Mouse (Mus musculus): ENCODE measurements around the gene Tcn2. TPM values are rescaled to one million over a fixed set of nuclear protein-coding genes. Genes with fewer than 3 reads are reported as not detected.
"Not testable (repeated sequence)": the region's sequence is repeated elsewhere in the genome, so short reads cannot be mapped to it uniquely, and the experiment has no call there.

Gene Tcn2
- polyA plus RNA-seq, 1 experiment from 2014 or later = 95.3 TPM

- peaks cover 4% of the 10 kb centered on the region; the same call in 1 of the 2 replicates for H3K36me3 ChIP-seq (ENCODE audit: control insufficient read depth, insufficient read depth, low read length)
- H3K27me3 ChIP-seq (replicated peaks; ENCODE audit: control insufficient read depth, insufficient read depth, low read length) = no peaks in the 10 kb centered on the region
- H3K27ac ChIP-seq (ENCODE audit: low read length) = peak within 1 kb of the TSS; percentile 61
- peak within 1 kb of the TSS; percentile 87 for H3K4me3 ChIP-seq (ENCODE audit: low read length)
- ATAC-seq = peak; percentile 95
- under 1% methylated on average over 31 of the region's 31 CpGs for WGBS
- no peaks in the 10 kb centered on the region for H3K4me1 ChIP-seq (ENCODE audit: control insufficient read depth, insufficient read depth, low read length)
- H3K9ac ChIP-seq (ENCODE audit: low read depth, low read length) = peak within 1 kb of the TSS; percentile 85
- peak within 1 kb of the TSS; percentile 68 for H3K4me2 ChIP-seq (ENCODE audit: low read depth, low read length)
- no peaks in the 10 kb centered on the region for H3K9me3 ChIP-seq (ENCODE audit: control insufficient read depth, low read length)
Measured at GRCm38 (mm10) chr11:3963610-3964415, 31.9 kb upstream of the Tcn2 start, which contains the start of gene Pes1. Gene Pes1 (plus strand): TSS chr11:3963975.

GRCm38 (mm10) chr11:3963155-3963554 lies 31.2 kb upstream of the Tcn2 start:
- Histone ChIP-seq H3K36me3 (ENCODE audit: control insufficient read depth, insufficient read depth, low read length) (peaks cover under 1% of the 10 kb centered on the region; the same call in 1 of the 2 replicates), H3K9ac (ENCODE audit: low read depth, low read length) (peak overlapping the region; percentile 27; the same call in 1 of the 2 replicates), H3K9me3 (ENCODE audit: control insufficient read depth, low read length) (no peaks in the 10 kb centered on the region), H3K27me3 (replicated peaks; ENCODE audit: control insufficient read depth, insufficient read depth, low read length) (no peaks in the 10 kb centered on the region), H3K27ac (ENCODE audit: low read length) (0 out of 2 replicates have a peak overlapping the region, but pooled peaks have one; percentile 14), H3K4me2 (ENCODE audit: low read depth, low read length) (peak overlapping the region; percentile 68), H3K4me3 (ENCODE audit: low read length) (peak overlapping the region; percentile 87), H3K4me1 (ENCODE audit: control insufficient read depth, insufficient read depth, low read length) (no peaks in the 10 kb centered on the region)
- peak; percentile 19; the same call in 1 of the 2 replicates for ATAC-seq
- 78% methylated on average over 10 of the region's 10 CpGs for WGBS

- H3K27ac ChIP-seq (ENCODE audit: low read length) = no peak overlapping the region
- no peak overlapping the region for H3K9ac ChIP-seq (ENCODE audit: low read depth, low read length)
- 75% methylated on average over 3 of the region's 3 CpGs for WGBS
- H3K36me3 ChIP-seq (ENCODE audit: control insufficient read depth, insufficient read depth, low read length) = no peaks in the 10 kb centered on the region
- no peaks in the 10 kb centered on the region for H3K9me3 ChIP-seq (ENCODE audit: control insufficient read depth, low read length)
- ATAC-seq = no peak
- no peaks in the 10 kb centered on the region for H3K27me3 ChIP-seq (replicated peaks; ENCODE audit: control insufficient read depth, insufficient read depth, low read length)
- H3K4me2 ChIP-seq (ENCODE audit: low read depth, low read length) = no peak overlapping the region
- no peak overlapping the region for H3K4me3 ChIP-seq (ENCODE audit: low read length)
- H3K4me1 ChIP-seq (ENCODE audit: control insufficient read depth, insufficient read depth, low read length) = no peaks in the 10 kb centered on the region
Measured at GRCm38 (mm10) chr11:3961761-3962160, 29.8 kb upstream of the Tcn2 start.

GRCm38 (mm10) chr11:3960901-3961300 lies 28.9 kb upstream of the Tcn2 start:
- no peak overlapping the region for H3K9ac ChIP-seq (ENCODE audit: low read depth, low read length)
- ATAC-seq = no peak
- WGBS = 52% methylated on average over 2 of the region's 2 CpGs

GRCm38 (mm10) chr11:3955371-3955770 lies 23.4 kb upstream of the Tcn2 start:
- not testable (repeated sequence) for ATAC-seq; H3K4me3 ChIP-seq (ENCODE audit: low read length)
- 76% methylated on average over 4 of the region's 4 CpGs for WGBS

More at GRCm38 (mm10) chr11:3960901-3961300, 28.9 kb upstream of the Tcn2 start:
- H3K4me2 ChIP-seq (ENCODE audit: low read depth, low read length) = no peak overlapping the region
- no peaks in the 10 kb centered on the region for H3K4me1 ChIP-seq (ENCODE audit: control insufficient read depth, insufficient read depth, low read length)
- H3K9me3 ChIP-seq (ENCODE audit: control insufficient read depth, low read length) = no peaks in the 10 kb centered on the region
- no peaks in the 10 kb centered on the region for H3K36me3 ChIP-seq (ENCODE audit: control insufficient read depth, insufficient read depth, low read length)
- no peak overlapping the region for H3K27ac ChIP-seq (ENCODE audit: low read length)
- H3K4me3 ChIP-seq (ENCODE audit: low read length) = no peak overlapping the region
- no peaks in the 10 kb centered on the region for H3K27me3 ChIP-seq (replicated peaks; ENCODE audit: control insufficient read depth, insufficient read depth, low read length)

GRCm38 (mm10) chr11:3954876-3955275 lies 22.9 kb upstream of the Tcn2 start:
- not testable (repeated sequence) for ATAC-seq; H3K4me1 ChIP-seq (ENCODE audit: control insufficient read depth, insufficient read depth, low read length); H3K9ac ChIP-seq (ENCODE audit: low read depth, low read length); H3K9me3 ChIP-seq (ENCODE audit: control insufficient read depth, low read length); H3K27ac ChIP-seq (ENCODE audit: low read length); H3K27me3 ChIP-seq (replicated peaks; ENCODE audit: control insufficient read depth, insufficient read depth, low read length); H3K4me3 ChIP-seq (ENCODE audit: low read length); H3K4me2 ChIP-seq (ENCODE audit: low read depth, low read length); H3K36me3 ChIP-seq (ENCODE audit: control insufficient read depth, insufficient read depth, low read length)
- 84% methylated on average over 5 of the region's 5 CpGs for WGBS

More at GRCm38 (mm10) chr11:3955371-3955770, 23.4 kb upstream of the Tcn2 start:
- H3K36me3 ChIP-seq (ENCODE audit: control insufficient read depth, insufficient read depth, low read length); H3K9me3 ChIP-seq (ENCODE audit: control insufficient read depth, low read length); H3K4me1 ChIP-seq (ENCODE audit: control insufficient read depth, insufficient read depth, low read length); H3K27ac ChIP-seq (ENCODE audit: low read length); H3K9ac ChIP-seq (ENCODE audit: low read depth, low read length); H3K4me2 ChIP-seq (ENCODE audit: low read depth, low read length); H3K27me3 ChIP-seq (replicated peaks; ENCODE audit: control insufficient read depth, insufficient read depth, low read length): not testable (repeated sequence)

- no peak overlapping the region for H3K4me2 ChIP-seq (ENCODE audit: low read depth, low read length)
- H3K4me1 ChIP-seq (ENCODE audit: control insufficient read depth, insufficient read depth, low read length) = no peaks in the 10 kb centered on the region
- no peak overlapping the region for H3K9ac ChIP-seq (ENCODE audit: low read depth, low read length)
- no peaks in the 10 kb centered on the region for H3K9me3 ChIP-seq (ENCODE audit: control insufficient read depth, low read length)
- H3K27me3 ChIP-seq (replicated peaks; ENCODE audit: control insufficient read depth, insufficient read depth, low read length) = no peaks in the 10 kb centered on the region
- 19% methylated on average over 1 of the region's 1 CpGs for WGBS
- no peak overlapping the region for H3K27ac ChIP-seq (ENCODE audit: low read length)
- no peak for ATAC-seq
- H3K4me3 ChIP-seq (ENCODE audit: low read length) = no peak overlapping the region
- no peaks in the 10 kb centered on the region for H3K36me3 ChIP-seq (ENCODE audit: control insufficient read depth, insufficient read depth, low read length)
Measured at GRCm38 (mm10) chr11:3946386-3946785, 14.4 kb upstream of the Tcn2 start.

GRCm38 (mm10) chr11:3941371-3941770 lies 9.4 kb upstream of the Tcn2 start:
- Histone ChIP-seq H3K4me2 (ENCODE audit: low read depth, low read length) (no peak overlapping the region), H3K27ac (ENCODE audit: low read length) (no peak overlapping the region), H3K9me3 (ENCODE audit: control insufficient read depth, low read length) (no peaks in the 10 kb centered on the region), H3K4me1 (ENCODE audit: control insufficient read depth, insufficient read depth, low read length) (no peaks in the 10 kb centered on the region), H3K36me3 (ENCODE audit: control insufficient read depth, insufficient read depth, low read length) (no peaks in the 10 kb centered on the region), H3K27me3 (replicated peaks; ENCODE audit: control insufficient read depth, insufficient read depth, low read length) (no peaks in the 10 kb centered on the region), H3K9ac (ENCODE audit: low read depth, low read length) (no peak overlapping the region), H3K4me3 (ENCODE audit: low read length) (no peak overlapping the region)
- 89% methylated on average over 7 of the region's 7 CpGs for WGBS
- ATAC-seq = no peak

GRCm38 (mm10) chr11:3937321-3937874 lies 5.4 kb upstream of the Tcn2 start:
- Histone ChIP-seq H3K36me3 (ENCODE audit: control insufficient read depth, insufficient read depth, low read length) (no peaks in the 10 kb centered on the region), H3K9me3 (ENCODE audit: control insufficient read depth, low read length) (no peaks in the 10 kb centered on the region), H3K9ac (ENCODE audit: low read depth, low read length) (no peak overlapping the region), H3K27me3 (replicated peaks; ENCODE audit: control insufficient read depth, insufficient read depth, low read length) (no peaks in the 10 kb centered on the region), H3K27ac (ENCODE audit: low read length) (no peak overlapping the region), H3K4me1 (ENCODE audit: control insufficient read depth, insufficient read depth, low read length) (no peaks in the 10 kb centered on the region), H3K4me2 (ENCODE audit: low read depth, low read length) (no peak overlapping the region), H3K4me3 (ENCODE audit: low read length) (no peak overlapping the region)
- no peak for ATAC-seq
- 68% methylated on average over 13 of the region's 13 CpGs for WGBS
